Mouse (Mus musculus) liver, embryonic 11.5 days (tissue): ENCODE data around the gene Mybpc2. TPM values are rescaled to one million over a fixed set of nuclear protein-coding genes. Genes with fewer than 3 reads are reported as not detected.
A peak's percentile ranks its signal among the peaks of the same experiment; 100 is the strongest.

ENCODE experiments used
- ATAC-seq: fragments of 200-750 bp; cut with Nextera tagmentation; replicated peaks from 2 replicates; pipeline ENCODE4 v1.8.0; 2017; ENCODE audit warnings: moderate number of reproducible peaks, mild to moderate bottlenecking, moderate TSS enrichment, moderate library complexity; ENCODE audit not compliant: low FRiP score
- DNase-seq: peaks from one replicate; pipeline ENCODE4 v3.0.0-alpha.2; 2017; ENCODE audit warnings: low spot score
- H3K27ac ChIP-seq: fragments of 300-500 bp; sonication (generic); 2 replicates; pipeline ENCODE4 v1.5.1; 2014; ENCODE audit warnings: mild to moderate bottlenecking, low read depth, low read length, control low read depth
- H3K27me3 ChIP-seq: fragments of 300-500 bp; sonication (generic); replicated peaks from 2 replicates; pipeline ENCODE4 v1.6.1; 2014; ENCODE audit warnings: low read length, mixed read lengths; ENCODE audit not compliant: control insufficient read depth, insufficient read depth
- H3K36me3 ChIP-seq: fragments of 300-500 bp; sonication (generic); 2 replicates; pipeline ENCODE4 v1.6.1; 2014; ENCODE audit warnings: mild to moderate bottlenecking, low read length, moderate library complexity, mixed read lengths; ENCODE audit not compliant: control insufficient read depth, insufficient read depth
- H3K4me1 ChIP-seq: fragments of 300-500 bp; sonication (generic); replicated peaks from 2 replicates; pipeline ENCODE4 v1.6.1; 2014; ENCODE audit warnings: low read length, mixed read lengths; ENCODE audit not compliant: control insufficient read depth, insufficient read depth
- H3K4me2 ChIP-seq: fragments of 300-500 bp; sonication (generic); 2 replicates; pipeline ENCODE4 v1.6.1; 2014; ENCODE audit warnings: mild to moderate bottlenecking, control low read depth, moderate library complexity
- H3K4me3 ChIP-seq: fragments of 300-500 bp; sonication (generic); 2 replicates; pipeline ENCODE4 v1.5.1; 2014; ENCODE audit warnings: low read depth, low read length, control low read depth
- H3K9ac ChIP-seq: fragments of 300-500 bp; sonication (generic); 2 replicates; pipeline ENCODE4 v1.6.1; 2014; ENCODE audit warnings: low read depth, low read length, control low read depth
- H3K9me3 ChIP-seq: fragments of 300-500 bp; sonication (generic); 2 replicates; pipeline ENCODE4 v1.6.1; 2016; ENCODE audit warnings: low read length, inconsistent platforms, mixed read lengths; ENCODE audit not compliant: control insufficient read depth
- WGBS: fragments of 180-500 bp; shearing (Covaris S2); extraction: QIAGEN DNeasy Blood & Tissue Kit; methylation state at CpG from one replicate; pipeline ENCODE4 v1.1.7; 2014; 5-methylcytosine and 5-hydroxymethylcytosine counted together
- polyA plus RNA-seq: library from polyadenylated mRNA; unstranded; fragments of >200 nt; fragmentation: Nextera tagmentation; extraction: Ambion mirVana; gene quantifications from 2 replicates; pipeline ENCODE4 v1.2.1, GENCODE M21; 2014

Mybpc2 gene
- polyA plus RNA-seq, 1 experiment from 2014 or later: not detected

- no peaks in the 10 kb centered on the region for H3K27me3 ChIP-seq
- 54% methylated on average over 18 of the region's 18 CpGs for WGBS
- H3K4me3 ChIP-seq: no peak overlapping the region
- H3K4me1 ChIP-seq: 0 out of 2 replicates have a peak, but pooled peaks cover 4% of the 10 kb centered on the region
- H3K27ac ChIP-seq: no peak overlapping the region
- peak; percentile 58 for DNase-seq
- ATAC-seq: no peak
- no peaks in the 10 kb centered on the region for H3K36me3 ChIP-seq
- H3K9me3 ChIP-seq: no peaks in the 10 kb centered on the region
- H3K4me2 ChIP-seq: no peak overlapping the region
- H3K9ac ChIP-seq: no peak overlapping the region
Measured at GRCm38 (mm10) chr7:44560435-44561400, 36.3 kb upstream of the Mybpc2 start.

GRCm38 (mm10) chr7:44557629-44558028 is 33.2 kb upstream of the Mybpc2 start:
- Histone ChIP-seq H3K4me1 (peaks cover 11% of the 10 kb centered on the region; the same call in 1 of the 2 replicates), H3K36me3 (no peaks in the 10 kb centered on the region), H3K9me3 (no peaks in the 10 kb centered on the region), H3K4me2 (no peak overlapping the region), H3K4me3 (no peak overlapping the region), H3K27ac (no peak overlapping the region), H3K27me3 (no peaks in the 10 kb centered on the region), H3K9ac (no peak overlapping the region)
- ATAC-seq (no peak), DNase-seq (no peak)
- 67% methylated on average over 2 of the region's 2 CpGs for WGBS

GRCm38 (mm10) chr7:44553826-44554225 is 29.4 kb upstream of the Mybpc2 start, which contains the start of gene Nr1h2:
Gene Nr1h2, minus strand, starts transcription at chr7:44553951.
- Histone ChIP-seq H3K27me3 (no peaks in the 10 kb centered on the region), H3K27ac (peak within 1 kb of the TSS; percentile 97), H3K9me3 (no peaks in the 10 kb centered on the region), H3K9ac (peak within 1 kb of the TSS; percentile 77), H3K4me3 (peak within 1 kb of the TSS; percentile 69), H3K4me2 (peak within 1 kb of the TSS; percentile 76), H3K4me1 (peaks cover 12% of the 10 kb centered on the region; the same call in 1 of the 2 replicates), H3K36me3 (peaks cover 27% of the 10 kb centered on the region)
- DNase-seq: peak; percentile 91
- WGBS: under 1% methylated on average over 22 of the region's 22 CpGs
- ATAC-seq: peak; percentile 81

- DNase-seq (peak; percentile 83), ATAC-seq (peak; percentile 74)
- H3K4me1 ChIP-seq: peaks cover 12% of the 10 kb centered on the region; the same call in 1 of the 2 replicates
- peak overlapping the region; percentile 97 for H3K27ac ChIP-seq
- H3K9me3 ChIP-seq: no peaks in the 10 kb centered on the region
- H3K4me3 ChIP-seq: peak overlapping the region; percentile 69
- H3K36me3 ChIP-seq: peaks cover 27% of the 10 kb centered on the region
- no peaks in the 10 kb centered on the region for H3K27me3 ChIP-seq
- WGBS: under 1% methylated on average over 31 of the region's 32 CpGs
- H3K4me2 ChIP-seq: peak overlapping the region; percentile 76
- peak overlapping the region; percentile 77 for H3K9ac ChIP-seq
Measured at GRCm38 (mm10) chr7:44553196-44553764, 28.8 kb upstream of the Mybpc2 start.

- Histone ChIP-seq H3K9me3 (no peaks in the 10 kb centered on the region), H3K36me3 (peaks cover 27% of the 10 kb centered on the region), H3K9ac (peak overlapping the region; percentile 14; the same call in 1 of the 2 replicates), H3K27me3 (no peaks in the 10 kb centered on the region), H3K4me3 (peak overlapping the region; percentile 69), H3K27ac (no peak overlapping the region), H3K4me2 (peak overlapping the region; percentile 76), H3K4me1 (peaks cover 17% of the 10 kb centered on the region)
- DNase-seq (no peak), ATAC-seq (no peak)
- 84% methylated on average over 31 of the region's 31 CpGs for whole genome bisulfite sequencing
Measured at GRCm38 (mm10) chr7:44552141-44552908, 27.9 kb upstream of the Mybpc2 start.

GRCm38 (mm10) chr7:44551731-44552130 is 27.3 kb upstream of the Mybpc2 start:
- no peak overlapping the region for H3K27ac ChIP-seq
- no peak overlapping the region for H3K9ac ChIP-seq
- ATAC-seq (no peak), DNase-seq (no peak)
- no peaks in the 10 kb centered on the region for H3K9me3 ChIP-seq
- H3K4me1 ChIP-seq: peaks cover 22% of the 10 kb centered on the region
- no peak overlapping the region for H3K4me2 ChIP-seq
- H3K4me3 ChIP-seq: no peak overlapping the region
- no peaks in the 10 kb centered on the region for H3K27me3 ChIP-seq
- WGBS: 89% methylated on average over 22 of the region's 22 CpGs
- H3K36me3 ChIP-seq: peaks cover 27% of the 10 kb centered on the region

GRCm38 (mm10) chr7:44551301-44551700 is 26.8 kb upstream of the Mybpc2 start:
- ATAC-seq: no peak
- WGBS: 93% methylated on average over 21 of the region's 21 CpGs

GRCm38 (mm10) chr7:44550409-44550678 is 25.9 kb upstream of the Mybpc2 start:
- Histone ChIP-seq H3K4me2 (no peak overlapping the region), H3K27ac (no peak overlapping the region), H3K27me3 (no peaks in the 10 kb centered on the region), H3K4me3 (no peak overlapping the region), H3K4me1 (peaks cover 17% of the 10 kb centered on the region), H3K36me3 (peaks cover 30% of the 10 kb centered on the region), H3K9me3 (peaks cover 3% of the 10 kb centered on the region; the same call in 1 of the 2 replicates), H3K9ac (no peak overlapping the region)
- DNase-seq (no peak), ATAC-seq (no peak)
- 91% methylated on average over 12 of the region's 12 CpGs for WGBS

More at GRCm38 (mm10) chr7:44551301-44551700, 26.8 kb upstream of the Mybpc2 start:
- no peak overlapping the region for H3K4me3 ChIP-seq
- no peak overlapping the region for H3K4me2 ChIP-seq
- H3K27me3 ChIP-seq: no peaks in the 10 kb centered on the region
- H3K9ac ChIP-seq: no peak overlapping the region
- peaks cover 2% of the 10 kb centered on the region; the same call in 1 of the 2 replicates for H3K9me3 ChIP-seq
- 0 out of 2 replicates have a peak overlapping the region, but pooled peaks have one; percentile 19 for H3K27ac ChIP-seq
- DNase-seq: no peak
- H3K4me1 ChIP-seq: peaks cover 19% of the 10 kb centered on the region
- H3K36me3 ChIP-seq: peaks cover 27% of the 10 kb centered on the region
